Mouse (Mus musculus) myocyte (in vitro differentiated cells): ENCODE results near the gene Cenpu. TPM values are rescaled to one million over a fixed set of nuclear protein-coding genes. Genes with fewer than 3 reads are reported as not detected.

Experiments
- H3K27me3 ChIP-seq: one replicate; pipeline ENCODE4 v1.6.1; 2011; ENCODE audit not compliant: control insufficient read depth, insufficient read depth, insufficient read length
- H3K36me3 ChIP-seq: one replicate; pipeline ENCODE4 v1.6.1; 2011; ENCODE audit not compliant: control insufficient read depth, insufficient read depth
- H3K4me2 ChIP-seq: one replicate; pipeline ENCODE4 v1.6.1; 2011; ENCODE audit warnings: low read depth, control low read depth
- H3K4me3 ChIP-seq: one replicate; pipeline ENCODE4 v1.5.1; 2011; ENCODE audit warnings: mild to moderate bottlenecking, control low read depth, moderate library complexity
- H3K79me2 ChIP-seq: one replicate; pipeline ENCODE4 v1.6.1; 2011; ENCODE audit not compliant: control insufficient read depth, insufficient read depth
- H3ac ChIP-seq: one replicate; pipeline ENCODE4 v1.6.1; 2011; ENCODE audit not compliant: control insufficient read depth, insufficient read length
- CEBPB ChIP-seq: IDR thresholded peaks from 2 replicates; pipeline ENCODE4 v1.6.1; 2011; ENCODE audit warnings: mild to moderate bottlenecking, moderate library complexity; ENCODE audit not compliant: poor library complexity, insufficient read depth, severe bottlenecking
- E2F4 ChIP-seq: IDR thresholded peaks from one replicate; pipeline ENCODE4 v1.6.1; 2011; ENCODE audit warnings: mild to moderate bottlenecking, control low read depth, moderate library complexity; ENCODE audit not compliant: insufficient read depth
- MAX ChIP-seq: IDR thresholded peaks from one replicate; pipeline ENCODE4 v1.6.1; 2011; ENCODE audit warnings: low read depth, mild to moderate bottlenecking, control low read depth
- MYOD1 ChIP-seq, 3 experiments: IDR thresholded peaks; one replicate each; pipeline ENCODE4 v1.6.1; 2011; ENCODE audit warnings: control low read depth in 2 of 3, low read depth in 2 of 3, mild to moderate bottlenecking in 2 of 3, moderate library complexity in 1 of 3; ENCODE audit not compliant: insufficient read length in 2 of 3, control insufficient read depth in 1 of 3
- MYOG ChIP-seq, 3 experiments: IDR thresholded peaks; one replicate each; pipeline ENCODE4 v1.6.1; 2011; ENCODE audit warnings: control low read depth in 2 of 3, low read depth in 2 of 3, mild to moderate bottlenecking in 2 of 3; ENCODE audit not compliant: insufficient read length in 2 of 3, control insufficient read depth in 1 of 3, insufficient read depth in 1 of 3
- POLR2A ChIP-seq: IDR thresholded peaks from one replicate; pipeline ENCODE4 v1.6.1; 2011; ENCODE audit warnings: low read depth, mild to moderate bottlenecking, control low read depth, moderate library complexity; ENCODE audit not compliant: insufficient read length
- POLR2AphosphoS2 ChIP-seq: IDR thresholded peaks from one replicate; pipeline ENCODE4 v1.6.1; 2011; ENCODE audit warnings: low read depth, control low read depth; ENCODE audit not compliant: insufficient read length
- REST ChIP-seq: IDR thresholded peaks from one replicate; pipeline ENCODE4 v1.6.1; 2011; ENCODE audit warnings: mild to moderate bottlenecking, control low read depth, moderate library complexity; ENCODE audit not compliant: insufficient read depth, insufficient read length
- SRF ChIP-seq: IDR thresholded peaks from one replicate; pipeline ENCODE4 v1.6.1; 2011; ENCODE audit warnings: low read depth; ENCODE audit not compliant: control insufficient read depth, insufficient read length
- TCF12 ChIP-seq: IDR thresholded peaks from one replicate; pipeline ENCODE4 v1.6.1; 2011; ENCODE audit warnings: mild to moderate bottlenecking, control low read depth; ENCODE audit not compliant: poor library complexity, insufficient read depth, severe bottlenecking
- TCF3 ChIP-seq: IDR thresholded peaks from one replicate; pipeline ENCODE4 v1.6.1; 2011; ENCODE audit warnings: low read depth, control low read depth; ENCODE audit not compliant: insufficient read length
- USF1 ChIP-seq: IDR thresholded peaks from one replicate; pipeline ENCODE4 v1.6.1; 2011; ENCODE audit warnings: low read depth, mild to moderate bottlenecking, control low read depth, moderate library complexity
- polyA plus RNA-seq: library from polyadenylated mRNA; unstranded; fragments of >200 nt; fragmentation: generic; extraction: Trizol; gene quantifications from one replicate; pipeline ENCODE4 v1.2.1, GENCODE M21; 2012; ENCODE audit warnings: missing spikeins

The Cenpu gene
- polyA plus RNA-seq, 1 experiment = 2.0 TPM

- Histone ChIP-seq H3K79me2 (no peaks in the 10 kb centered on the region), H3K36me3 (no peaks in the 10 kb centered on the region), H3K4me3 (no peak overlapping the region), H3K27me3 (no peaks in the 10 kb centered on the region), H3K4me2 (no peak overlapping the region), H3ac (no peak overlapping the region)
- TF ChIP-seq TCF3 (no peak), REST (no peak), SRF (no peak), E2F4 (no peak), POLR2AphosphoS2 (no peak), MAX (no peak), USF1 (no peak), MYOG (IDR thresholded peaks at IDR 0.05; ENCODE audit: control insufficient read depth in 1 of 3, insufficient read depth in 1 of 3, insufficient read length in 2 of 3, low read depth in 2 of 3) (no peak), TCF12 (no peak), MYOD1 (IDR thresholded peaks at IDR 0.05; ENCODE audit: control insufficient read depth in 1 of 3, insufficient read length in 2 of 3, low read depth in 2 of 3) (no peak), CEBPB (no peak), POLR2A (no peak)
Observed at GRCm38 (mm10) chr8:46585576-46585975, 33.7 kb downstream of the Cenpu start.

DNA sequence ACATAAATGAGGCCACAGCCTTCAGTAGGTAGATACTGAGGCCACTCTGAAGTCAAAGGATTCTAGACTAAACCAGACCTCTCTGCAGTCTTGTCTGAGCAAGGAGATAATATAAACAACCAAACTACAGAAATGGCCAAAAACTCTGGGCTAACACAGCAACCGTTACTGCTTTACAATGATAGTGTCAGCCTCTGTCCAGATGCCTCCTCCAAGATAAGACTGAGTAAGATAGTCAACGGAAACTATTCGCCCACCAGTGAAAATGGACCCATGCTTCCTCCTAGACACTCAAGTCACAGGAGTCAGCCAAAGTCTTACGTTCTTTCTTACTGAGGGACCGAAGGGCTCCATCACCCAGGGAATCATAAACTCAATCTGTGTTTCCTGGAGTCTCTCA is 36.1 kb downstream of the Cenpu start:
- Histone ChIP-seq H3K27me3 (no peaks in the 10 kb centered on the region), H3K36me3 (no peaks in the 10 kb centered on the region), H3K4me2 (no peak overlapping the region), H3K79me2 (no peaks in the 10 kb centered on the region), H3K4me3 (no peak overlapping the region), H3ac (no peak overlapping the region)
- TF ChIP-seq E2F4 (no peak), USF1 (no peak)

GRCm38 (mm10) chr8:46588663-46589062 is 36.8 kb downstream of the Cenpu start:
- H3K4me3 ChIP-seq = no peak overlapping the region
- H3K4me2 ChIP-seq = no peak overlapping the region
- H3K27me3 ChIP-seq = no peaks in the 10 kb centered on the region
- H3ac ChIP-seq = no peak overlapping the region
- H3K79me2 ChIP-seq = no peaks in the 10 kb centered on the region
- TF ChIP-seq TCF12 (no peak), TCF3 (no peak)
- no peaks in the 10 kb centered on the region for H3K36me3 ChIP-seq

DNA sequence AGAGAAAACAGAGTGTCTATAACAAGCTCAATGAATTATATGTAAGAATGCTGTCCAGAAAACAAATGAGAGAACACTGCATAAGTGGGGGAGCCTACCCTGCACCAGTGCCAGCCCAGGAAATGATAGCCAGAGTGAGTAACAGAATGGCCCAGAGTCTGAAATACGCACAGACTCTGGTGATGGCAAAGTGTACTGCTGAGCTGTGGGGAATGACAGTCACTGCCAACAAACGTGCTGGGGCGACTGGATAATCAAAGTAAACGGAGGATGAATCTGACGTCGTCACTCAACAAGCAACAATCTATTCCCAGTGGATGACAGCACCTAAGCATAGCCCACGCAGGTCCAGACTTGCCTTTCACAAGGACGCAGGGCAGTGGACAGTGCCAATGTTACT is 41.2 kb downstream of the Cenpu start:
- H3K27me3 ChIP-seq = no peaks in the 10 kb centered on the region
- H3ac ChIP-seq = no peak overlapping the region
- H3K4me2 ChIP-seq = no peak overlapping the region
- H3K4me3 ChIP-seq = no peak overlapping the region
- no peaks in the 10 kb centered on the region for H3K79me2 ChIP-seq
- no peaks in the 10 kb centered on the region for H3K36me3 ChIP-seq
- TF ChIP-seq MYOD1 (IDR thresholded peaks at IDR 0.05; ENCODE audit: control insufficient read depth in 1 of 3, insufficient read length in 2 of 3, low read depth in 2 of 3) (no peak), SRF (no peak), POLR2AphosphoS2 (no peak), TCF12 (no peak), REST (no peak), POLR2A (no peak), USF1 (no peak), MAX (no peak), MYOG (IDR thresholded peaks at IDR 0.05; ENCODE audit: control insufficient read depth in 1 of 3, insufficient read depth in 1 of 3, insufficient read length in 2 of 3, low read depth in 2 of 3) (no peak), CEBPB (no peak), TCF3 (no peak), E2F4 (no peak)

GRCm38 (mm10) chr8:46593772-46594171 is 41.9 kb downstream of the Cenpu start:
- no peak overlapping the region for H3K4me2 ChIP-seq
- no peak overlapping the region for H3ac ChIP-seq
- no peaks in the 10 kb centered on the region for H3K36me3 ChIP-seq
- H3K4me3 ChIP-seq = no peak overlapping the region
- H3K27me3 ChIP-seq = no peaks in the 10 kb centered on the region
- H3K79me2 ChIP-seq = no peaks in the 10 kb centered on the region
- TF ChIP-seq USF1 (no peak), MYOG (IDR thresholded peaks at IDR 0.05; ENCODE audit: control insufficient read depth in 1 of 3, insufficient read depth in 1 of 3, insufficient read length in 2 of 3, low read depth in 2 of 3) (no peak), TCF12 (no peak), CEBPB (no peak), MYOD1 (IDR thresholded peaks at IDR 0.05; ENCODE audit: control insufficient read depth in 1 of 3, insufficient read length in 2 of 3, low read depth in 2 of 3) (no peak), TCF3 (no peak), MAX (no peak), REST (no peak), POLR2A (no peak), E2F4 (no peak), SRF (no peak), POLR2AphosphoS2 (no peak)
